Mouse (Mus musculus) hindbrain, embryonic 10.5 days (tissue): ENCODE results near the gene Eif5a2. TPM values are rescaled to one million over a fixed set of nuclear protein-coding genes. Genes with fewer than 3 reads are reported as not detected.

Experiments
- DNase-seq: peaks from one replicate; pipeline ENCODE4 v3.0.0-alpha.2; 2017; ENCODE audit warnings: low spot score
- H3K27ac ChIP-seq: fragments of 300-500 bp; sonication (generic); 2 replicates; pipeline ENCODE4 v1.5.1; 2016; ENCODE audit warnings: mild to moderate bottlenecking, moderate library complexity
- H3K27me3 ChIP-seq: fragments of 300-500 bp; sonication (generic); 2 replicates; pipeline ENCODE4 v1.6.1; 2016; ENCODE audit warnings: mild to moderate bottlenecking; ENCODE audit not compliant: poor library complexity, insufficient read depth, severe bottlenecking
- H3K36me3 ChIP-seq: fragments of 300-500 bp; sonication (generic); 2 replicates; pipeline ENCODE4 v1.6.1; 2016; ENCODE audit warnings: mild to moderate bottlenecking, moderate library complexity
- H3K4me1 ChIP-seq: fragments of 300-500 bp; sonication (generic); replicated peaks from 2 replicates; pipeline ENCODE4 v1.6.1; 2016; ENCODE audit warnings: mild to moderate bottlenecking
- H3K4me3 ChIP-seq: fragments of 300-500 bp; sonication (generic); 2 replicates; pipeline ENCODE4 v1.5.1; 2016; ENCODE audit warnings: mild to moderate bottlenecking, moderate library complexity
- H3K9me3 ChIP-seq: fragments of 300-500 bp; sonication (generic); 2 replicates; pipeline ENCODE4 v1.6.1; 2016; ENCODE audit warnings: mild to moderate bottlenecking, moderate library complexity
- WGBS: fragments of 180-500 bp; shearing (Covaris S2); methylation state at CpG from one replicate; pipeline ENCODE4 v1.1.7; 2016; 5-methylcytosine and 5-hydroxymethylcytosine counted together
- polyA plus RNA-seq: library from polyadenylated mRNA; unstranded; fragments of >200 nt; fragmentation: Nextera tagmentation; extraction: Ambion mirVana; gene quantifications from 2 replicates; pipeline ENCODE4 v1.2.1, GENCODE M21; 2016

Eif5a2 gene
- polyA plus RNA-seq, 1 experiment from 2014 or later = 13.4 TPM

GRCm38 (mm10) chr3:28816010-28816540 is 35.0 kb downstream of the Eif5a2 start:
- H3K27me3 ChIP-seq = no peaks in the 10 kb centered on the region
- 82% methylated on average over 4 of the region's 4 CpGs for WGBS
- H3K4me3 ChIP-seq = no peak overlapping the region
- H3K27ac ChIP-seq = no peak overlapping the region
- no peaks in the 10 kb centered on the region for H3K36me3 ChIP-seq
- no peaks in the 10 kb centered on the region for H3K4me1 ChIP-seq
- DNase-seq = no peak
- H3K9me3 ChIP-seq = no peaks in the 10 kb centered on the region

- no peaks in the 10 kb centered on the region for H3K27me3 ChIP-seq
- H3K9me3 ChIP-seq = no peaks in the 10 kb centered on the region
- no peaks in the 10 kb centered on the region for H3K4me1 ChIP-seq
- no peak for DNase-seq
- no peak overlapping the region for H3K27ac ChIP-seq
- WGBS = 91% methylated on average over 1 of the region's 1 CpGs
- no peak overlapping the region for H3K4me3 ChIP-seq
- no peaks in the 10 kb centered on the region for H3K36me3 ChIP-seq
Measured at GRCm38 (mm10) chr3:28826272-28826671, 45.2 kb downstream of the Eif5a2 start.

GRCm38 (mm10) chr3:28827605-28828004 is 46.5 kb downstream of the Eif5a2 start:
- Histone ChIP-seq H3K9me3 (no peaks in the 10 kb centered on the region), H3K4me3 (no peak overlapping the region), H3K27ac (no peak overlapping the region), H3K27me3 (no peaks in the 10 kb centered on the region), H3K36me3 (no peaks in the 10 kb centered on the region), H3K4me1 (no peaks in the 10 kb centered on the region)
- 89% methylated on average over 2 of the region's 2 CpGs for WGBS
- DNase-seq = no peak

- no peak overlapping the region for H3K27ac ChIP-seq
- no peaks in the 10 kb centered on the region for H3K27me3 ChIP-seq
- no peaks in the 10 kb centered on the region for H3K9me3 ChIP-seq
- H3K36me3 ChIP-seq = no peaks in the 10 kb centered on the region
- no peaks in the 10 kb centered on the region for H3K4me1 ChIP-seq
- no peak for DNase-seq
- H3K4me3 ChIP-seq = no peak overlapping the region
- 82% methylated on average over 2 of the region's 2 CpGs for WGBS
Measured at GRCm38 (mm10) chr3:28829454-28829853, 48.4 kb downstream of the Eif5a2 start.

- Histone ChIP-seq H3K36me3 (no peaks in the 10 kb centered on the region), H3K27ac (no peak overlapping the region), H3K9me3 (no peaks in the 10 kb centered on the region), H3K4me1 (0 out of 2 replicates have a peak, but pooled peaks cover 1% of the 10 kb centered on the region), H3K4me3 (no peak overlapping the region), H3K27me3 (no peaks in the 10 kb centered on the region)
- WGBS = 81% methylated on average over 2 of the region's 2 CpGs
- DNase-seq = no peak
Measured at GRCm38 (mm10) chr3:28836796-28837371, 55.8 kb downstream of the Eif5a2 start.

- 35% methylated on average over 3 of the region's 3 CpGs for WGBS
- DNase-seq = no peak
Measured at GRCm38 (mm10) chr3:28841886-28842649, 61.0 kb downstream of the Eif5a2 start.

GRCm38 (mm10) chr3:28843231-28843630 is 62.2 kb downstream of the Eif5a2 start:
- no peaks in the 10 kb centered on the region for H3K27me3 ChIP-seq
- WGBS = 44% methylated on average over 8 of the region's 8 CpGs
- H3K27ac ChIP-seq = no peak overlapping the region
- H3K4me3 ChIP-seq = no peak overlapping the region
- no peaks in the 10 kb centered on the region for H3K9me3 ChIP-seq
- H3K4me1 ChIP-seq = peaks cover 18% of the 10 kb centered on the region
- no peak for DNase-seq
- H3K36me3 ChIP-seq = no peaks in the 10 kb centered on the region

More at GRCm38 (mm10) chr3:28841886-28842649, 61.0 kb downstream of the Eif5a2 start:
- peaks cover 18% of the 10 kb centered on the region for H3K4me1 ChIP-seq
- no peak overlapping the region for H3K4me3 ChIP-seq
- no peaks in the 10 kb centered on the region for H3K36me3 ChIP-seq
- H3K27me3 ChIP-seq = no peaks in the 10 kb centered on the region
- no peak overlapping the region for H3K27ac ChIP-seq
- H3K9me3 ChIP-seq = no peaks in the 10 kb centered on the region

GRCm38 (mm10) chr3:28847115-28847514 is 66.0 kb downstream of the Eif5a2 start:
- Histone ChIP-seq H3K36me3 (no peaks in the 10 kb centered on the region), H3K27ac (no peak overlapping the region), H3K4me3 (no peak overlapping the region), H3K9me3 (no peaks in the 10 kb centered on the region), H3K4me1 (peaks cover 14% of the 10 kb centered on the region), H3K27me3 (no peaks in the 10 kb centered on the region)
- DNase-seq = no peak

Other genes starting within 250 kb of the Eif5a2 start
- not detected in 2 replicates for gene Slc2a2, start 83.4 kb upstream of the Eif5a2 start, polyA plus RNA-seq
- gene Rpl22l1, start 24.2 kb downstream of the Eif5a2 start, polyA plus RNA-seq = 307 and 321 TPM in 2 replicates
- not detected in 2 replicates for gene Gm1527, start 111.3 kb downstream of the Eif5a2 start, polyA plus RNA-seq